Mouse (Mus musculus) neural tube, embryonic 14.5 days (tissue): ENCODE results near the gene Arhgef19. TPM values are rescaled to one million over a fixed set of nuclear protein-coding genes. Genes with fewer than 3 reads are reported as not detected.

ENCODE experiments used
- ATAC-seq: fragments of 200-750 bp; cut with Nextera tagmentation; 2 replicates; pipeline ENCODE4 v1.8.0; 2017; ENCODE audit warnings: low read depth, mild to moderate bottlenecking, moderate TSS enrichment, moderate library complexity
- H3K27ac ChIP-seq: fragments of 300-500 bp; sonication (generic); 2 replicates; pipeline ENCODE4 v1.5.1; 2014; ENCODE audit warnings: low read depth, mild to moderate bottlenecking, control low read depth, low read length, moderate library complexity, mixed read lengths
- H3K27me3 ChIP-seq: fragments of 300-500 bp; sonication (generic); 2 replicates; pipeline ENCODE4 v1.6.1; 2014; ENCODE audit warnings: low read length; ENCODE audit not compliant: control insufficient read depth, insufficient read depth
- H3K36me3 ChIP-seq: fragments of 300-500 bp; sonication (generic); 2 replicates; pipeline ENCODE4 v1.6.1; 2014; ENCODE audit warnings: low read length, mixed read lengths; ENCODE audit not compliant: control insufficient read depth, insufficient read depth
- H3K4me1 ChIP-seq: fragments of 300-500 bp; sonication (generic); 2 replicates; pipeline ENCODE4 v1.6.1; 2014; ENCODE audit warnings: low read length; ENCODE audit not compliant: control insufficient read depth, insufficient read depth
- H3K4me2 ChIP-seq: fragments of 300-500 bp; sonication (generic); 2 replicates; pipeline ENCODE4 v1.6.1; 2014; ENCODE audit warnings: mild to moderate bottlenecking, low read depth, low read length, control low read depth
- H3K4me3 ChIP-seq: fragments of 300-500 bp; sonication (generic); 2 replicates; pipeline ENCODE4 v1.5.1; 2014; ENCODE audit warnings: low read depth, low read length, control low read depth, mixed read lengths
- H3K9ac ChIP-seq: fragments of 300-500 bp; sonication (generic); replicated peaks from 2 replicates; pipeline ENCODE4 v1.6.1; 2014; ENCODE audit warnings: low read depth, mild to moderate bottlenecking, control low read depth, low read length, mixed read lengths
- H3K9me3 ChIP-seq: fragments of 300-500 bp; sonication (generic); 2 replicates; pipeline ENCODE4 v1.6.1; 2016; ENCODE audit warnings: low read length; ENCODE audit not compliant: control insufficient read depth
- WGBS: fragments of 180-500 bp; shearing (Covaris S2); extraction: QIAGEN DNeasy Blood & Tissue Kit; methylation state at CpG from one replicate; pipeline ENCODE4 v1.1.7; 2014; 5-methylcytosine and 5-hydroxymethylcytosine counted together
- polyA plus RNA-seq: library from polyadenylated mRNA; unstranded; fragments of >200 nt; fragmentation: Nextera tagmentation; extraction: Ambion mirVana; gene quantifications from 2 replicates; pipeline ENCODE4 v1.2.1, GENCODE M21; 2014

Arhgef19 gene
- polyA plus RNA-seq, 1 experiment from 2014 or later: 0.68 TPM

DNA sequence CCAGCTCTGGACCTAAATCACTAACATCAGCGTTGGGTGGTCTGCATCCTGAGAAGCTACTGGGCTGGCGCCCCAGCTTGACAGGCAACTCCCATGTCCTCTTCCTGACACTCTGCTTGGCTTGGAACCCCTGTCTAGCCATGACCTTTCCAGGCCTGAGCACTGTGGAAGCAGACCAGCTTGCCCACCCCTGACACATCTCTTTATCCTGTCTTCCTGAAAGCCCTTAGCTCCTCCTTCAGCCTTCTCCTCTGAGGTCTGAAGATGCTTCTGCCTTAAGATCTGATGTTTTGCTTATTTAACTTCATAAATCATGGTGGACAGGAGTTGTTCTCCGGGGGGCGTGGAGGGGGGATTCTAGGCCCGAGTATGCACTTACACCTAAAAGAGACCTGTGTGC is 4.3 kb downstream of the Arhgef19 start:
- Histone ChIP-seq H3K9me3 (no peaks in the 10 kb centered on the region), H3K4me1 (peaks cover 37% of the 10 kb centered on the region), H3K4me2 (no peak overlapping the region), H3K27ac (no peak overlapping the region), H3K27me3 (peaks cover 40% of the 10 kb centered on the region), H3K9ac (no peak overlapping the region), H3K4me3 (no peak overlapping the region), H3K36me3 (no peaks in the 10 kb centered on the region)
- no peak for ATAC-seq
- WGBS: 67% methylated on average over 5 of the region's 5 CpGs

- H3K9me3 ChIP-seq: no peaks in the 10 kb centered on the region
- ATAC-seq: no peak
- no peak overlapping the region for H3K4me3 ChIP-seq
- H3K27me3 ChIP-seq: peaks cover 43% of the 10 kb centered on the region
- no peak overlapping the region for H3K4me2 ChIP-seq
- peak overlapping the region; percentile 65; the same call in 1 of the 2 replicates for H3K27ac ChIP-seq
- whole genome bisulfite sequencing: 43% methylated on average over 5 of the region's 5 CpGs
- H3K36me3 ChIP-seq: no peaks in the 10 kb centered on the region
- H3K4me1 ChIP-seq: peaks cover 31% of the 10 kb centered on the region
- H3K9ac ChIP-seq: no peak overlapping the region
Measured at GRCm38 (mm10) chr4:141244401-141244800, 5.1 kb downstream of the Arhgef19 start.

GRCm38 (mm10) chr4:141244931-141245425 is 5.7 kb downstream of the Arhgef19 start:
- no peaks in the 10 kb centered on the region for H3K36me3 ChIP-seq
- 10% methylated on average over 9 of the region's 9 CpGs for WGBS
- peaks cover 27% of the 10 kb centered on the region for H3K4me1 ChIP-seq
- no peak overlapping the region for H3K4me3 ChIP-seq
- no peak overlapping the region for H3K9ac ChIP-seq
- no peaks in the 10 kb centered on the region for H3K9me3 ChIP-seq
- H3K27me3 ChIP-seq: peaks cover 46% of the 10 kb centered on the region
- ATAC-seq: peak; percentile 38
- H3K27ac ChIP-seq: peak overlapping the region; percentile 65
- no peak overlapping the region for H3K4me2 ChIP-seq

DNA sequence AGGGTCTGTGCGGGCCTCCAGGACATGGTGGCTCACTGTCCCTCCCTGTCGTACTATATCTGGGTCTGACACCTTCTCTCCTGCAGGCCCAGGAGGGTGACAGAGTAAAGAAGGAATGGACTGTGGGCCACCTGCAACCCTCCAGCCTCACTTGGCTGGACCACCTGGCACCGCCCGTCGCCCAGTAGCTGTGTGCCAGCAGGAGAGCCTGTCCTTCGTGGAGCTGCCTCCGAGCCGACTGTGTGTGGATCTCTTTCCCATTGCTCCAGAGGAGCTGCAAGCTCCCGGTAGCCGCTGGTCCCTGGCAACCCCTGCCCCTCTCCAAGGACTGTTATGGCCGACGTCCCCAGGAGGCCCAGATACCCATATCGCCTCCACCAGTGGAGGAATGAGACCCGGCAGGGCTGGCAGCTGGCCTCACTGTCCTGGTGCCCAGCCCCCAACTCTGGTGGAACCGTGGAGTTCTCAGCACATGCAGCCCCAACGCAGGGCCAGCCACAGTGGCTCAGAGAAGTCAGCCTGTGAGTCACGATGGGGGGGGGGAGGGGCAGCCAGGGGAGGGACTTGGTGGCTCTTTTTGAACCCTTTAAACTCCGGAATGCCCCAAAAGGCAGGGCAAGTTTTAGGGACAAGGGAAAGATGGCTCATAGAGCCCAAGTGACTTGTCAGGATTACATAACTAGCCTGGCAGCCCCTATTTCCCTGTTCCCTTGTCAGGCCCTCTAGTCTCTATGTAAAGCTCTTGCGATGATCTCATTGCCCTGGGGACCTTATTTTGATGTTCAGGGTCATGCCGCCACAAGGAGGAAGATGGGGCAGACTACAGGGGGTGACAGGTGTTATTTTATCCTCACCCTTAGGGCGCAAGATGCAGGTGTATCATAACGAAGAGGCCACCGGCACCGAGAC is 7.0 kb downstream of the Arhgef19 start:
- no peaks in the 10 kb centered on the region for H3K9me3 ChIP-seq
- no peaks in the 10 kb centered on the region for H3K36me3 ChIP-seq
- H3K4me1 ChIP-seq: peaks cover 25% of the 10 kb centered on the region
- no peak overlapping the region for H3K9ac ChIP-seq
- H3K27me3 ChIP-seq: peaks cover 35% of the 10 kb centered on the region
- H3K4me2 ChIP-seq: peak overlapping the region; percentile 49; the same call in 1 of the 2 replicates
- whole genome bisulfite sequencing: 21% methylated on average over 24 of the region's 24 CpGs
- H3K4me3 ChIP-seq: no peak overlapping the region
- no peak overlapping the region for H3K27ac ChIP-seq
- ATAC-seq: no peak

- Histone ChIP-seq H3K27ac (no peak overlapping the region), H3K27me3 (peaks cover 29% of the 10 kb centered on the region), H3K9ac (no peak overlapping the region), H3K4me1 (peaks cover 25% of the 10 kb centered on the region), H3K9me3 (no peaks in the 10 kb centered on the region), H3K4me2 (peak overlapping the region; percentile 49), H3K36me3 (no peaks in the 10 kb centered on the region), H3K4me3 (no peak overlapping the region; the same call in 1 of the 2 replicates)
- ATAC-seq: no peak
- WGBS: 1% methylated on average over 17 of the region's 17 CpGs
Measured at GRCm38 (mm10) chr4:141246998-141247350, 7.7 kb downstream of the Arhgef19 start.

DNA sequence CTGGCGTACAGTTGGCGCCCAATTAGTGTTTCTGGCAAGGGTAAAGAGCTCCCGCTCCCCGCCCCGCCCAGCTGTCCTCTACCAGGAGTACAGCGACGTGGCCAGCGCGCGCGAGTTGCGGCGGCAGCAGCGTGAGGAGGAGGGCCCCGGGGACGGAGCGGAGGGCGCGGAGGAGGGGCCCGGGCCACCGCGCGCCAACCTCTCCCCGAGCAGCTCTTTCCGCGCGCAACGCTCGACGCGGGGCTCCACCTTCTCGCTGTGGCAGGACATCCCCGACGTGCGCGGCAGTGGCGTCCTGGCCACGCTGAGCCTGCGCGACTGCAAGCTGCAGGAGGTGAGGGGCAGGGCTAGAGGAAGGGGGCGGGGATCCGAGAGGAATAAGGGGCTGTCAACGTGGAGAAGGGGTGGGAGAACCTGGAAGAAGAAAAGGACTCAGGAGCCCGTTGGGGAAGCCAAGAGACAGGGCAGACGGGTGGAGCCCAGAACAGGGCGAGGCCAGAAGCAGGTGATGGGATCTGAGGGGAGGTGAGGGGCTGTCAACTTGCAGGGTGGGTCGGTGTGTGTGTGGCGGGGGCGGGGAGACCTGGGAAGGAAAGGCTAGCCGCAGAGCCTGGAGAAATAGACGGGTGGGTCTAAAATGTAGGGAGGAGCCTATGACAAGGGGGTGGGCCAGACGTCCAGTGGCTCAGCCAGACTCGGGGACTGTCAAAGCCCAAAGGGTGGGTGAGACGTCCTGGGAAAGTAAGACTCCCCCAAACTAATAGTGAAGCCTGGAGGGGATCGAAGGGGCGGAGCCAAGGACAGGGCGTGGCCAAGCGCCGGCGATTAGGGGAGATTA is 8.7 kb downstream of the Arhgef19 start:
- peak overlapping the region; percentile 32 for H3K4me3 ChIP-seq
- H3K27me3 ChIP-seq: peaks cover 24% of the 10 kb centered on the region
- no peaks in the 10 kb centered on the region for H3K9me3 ChIP-seq
- no peak overlapping the region for H3K27ac ChIP-seq
- H3K4me1 ChIP-seq: peaks cover 21% of the 10 kb centered on the region
- no peak for ATAC-seq
- 0 out of 2 replicates have a peak overlapping the region, but pooled peaks have one; percentile 21 for H3K9ac ChIP-seq
- H3K36me3 ChIP-seq: no peaks in the 10 kb centered on the region
- peak overlapping the region; percentile 49 for H3K4me2 ChIP-seq
- WGBS: under 1% methylated on average over 51 of the region's 60 CpGs

DNA sequence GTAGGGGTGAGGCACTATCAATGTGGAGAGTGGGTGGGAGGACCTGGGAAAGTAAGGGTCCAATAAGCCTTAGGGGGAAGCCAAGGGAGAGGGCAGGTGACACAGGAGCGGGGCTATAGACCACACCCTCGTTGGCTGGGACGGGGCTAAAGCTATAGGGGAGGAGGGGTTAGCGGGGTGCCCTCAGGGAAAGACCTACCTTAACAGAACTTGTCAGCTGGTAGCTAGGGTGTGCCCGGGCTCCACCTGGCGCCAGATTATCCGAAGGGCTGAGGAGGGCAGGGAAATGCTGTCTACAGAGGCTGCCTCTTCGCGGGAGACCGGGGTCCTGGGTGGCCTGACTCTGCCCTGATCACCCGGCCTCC is 9.3 kb downstream of the Arhgef19 start:
- no peak for ATAC-seq
- H3K27ac ChIP-seq: no peak overlapping the region
- H3K4me2 ChIP-seq: no peak overlapping the region
- H3K9ac ChIP-seq: no peak overlapping the region
- H3K27me3 ChIP-seq: peaks cover 24% of the 10 kb centered on the region
- no peaks in the 10 kb centered on the region for H3K9me3 ChIP-seq
- WGBS: 9% methylated on average over 11 of the region's 11 CpGs
- peaks cover 19% of the 10 kb centered on the region for H3K4me1 ChIP-seq
- no peaks in the 10 kb centered on the region for H3K36me3 ChIP-seq
- H3K4me3 ChIP-seq: no peak overlapping the region

DNA sequence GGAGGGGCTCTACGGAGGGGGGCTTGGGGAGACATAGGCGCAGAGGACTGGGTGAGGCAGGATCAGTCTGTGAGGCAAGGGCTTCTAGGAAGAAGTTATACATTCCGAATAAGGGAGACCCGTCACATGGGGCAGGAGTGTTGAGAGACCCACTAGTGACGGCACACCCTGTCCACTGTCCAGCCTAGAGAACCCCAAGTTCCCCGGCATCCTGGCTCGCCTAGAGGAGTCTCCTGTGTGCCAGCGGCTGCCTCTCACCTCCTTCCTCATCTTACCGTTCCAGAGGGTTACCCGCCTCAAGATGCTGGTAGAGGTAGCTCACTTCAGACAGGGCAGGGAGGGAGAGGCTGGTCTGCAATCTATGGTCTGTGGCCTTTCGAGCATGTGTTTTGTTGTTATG is 10.1 kb downstream of the Arhgef19 start:
- 81% methylated on average over 11 of the region's 11 CpGs for WGBS
- Histone ChIP-seq H3K9me3 (no peaks in the 10 kb centered on the region), H3K4me2 (no peak overlapping the region), H3K36me3 (no peaks in the 10 kb centered on the region), H3K27ac (no peak overlapping the region), H3K4me1 (peaks cover 19% of the 10 kb centered on the region), H3K9ac (no peak overlapping the region), H3K27me3 (peaks cover 24% of the 10 kb centered on the region), H3K4me3 (no peak overlapping the region)
- no peak for ATAC-seq

GRCm38 (mm10) chr4:141251071-141251470 is 11.8 kb downstream of the Arhgef19 start:
- no peak for ATAC-seq
- peaks cover 24% of the 10 kb centered on the region for H3K27me3 ChIP-seq

More at GRCm38 (mm10) chr4:141251071-141251470, 11.8 kb downstream of the Arhgef19 start:
- WGBS: 73% methylated on average over 8 of the region's 8 CpGs
- no peak overlapping the region for H3K27ac ChIP-seq
- H3K4me1 ChIP-seq: peaks cover 15% of the 10 kb centered on the region
- no peak overlapping the region for H3K4me2 ChIP-seq
- H3K4me3 ChIP-seq: no peak overlapping the region
- H3K9me3 ChIP-seq: no peaks in the 10 kb centered on the region
- no peaks in the 10 kb centered on the region for H3K36me3 ChIP-seq
- H3K9ac ChIP-seq: no peak overlapping the region
